Mouse (Mus musculus) MN1 (cell line): Measurements from ENCODE around the gene Zfp36.

ENCODE experiments used
- DNase-seq: peaks from one replicate; pipeline ENCODE4 v3.0.0-alpha.2; 2016; ENCODE audit warnings: low spot score

Gene Zfp36

DNA sequence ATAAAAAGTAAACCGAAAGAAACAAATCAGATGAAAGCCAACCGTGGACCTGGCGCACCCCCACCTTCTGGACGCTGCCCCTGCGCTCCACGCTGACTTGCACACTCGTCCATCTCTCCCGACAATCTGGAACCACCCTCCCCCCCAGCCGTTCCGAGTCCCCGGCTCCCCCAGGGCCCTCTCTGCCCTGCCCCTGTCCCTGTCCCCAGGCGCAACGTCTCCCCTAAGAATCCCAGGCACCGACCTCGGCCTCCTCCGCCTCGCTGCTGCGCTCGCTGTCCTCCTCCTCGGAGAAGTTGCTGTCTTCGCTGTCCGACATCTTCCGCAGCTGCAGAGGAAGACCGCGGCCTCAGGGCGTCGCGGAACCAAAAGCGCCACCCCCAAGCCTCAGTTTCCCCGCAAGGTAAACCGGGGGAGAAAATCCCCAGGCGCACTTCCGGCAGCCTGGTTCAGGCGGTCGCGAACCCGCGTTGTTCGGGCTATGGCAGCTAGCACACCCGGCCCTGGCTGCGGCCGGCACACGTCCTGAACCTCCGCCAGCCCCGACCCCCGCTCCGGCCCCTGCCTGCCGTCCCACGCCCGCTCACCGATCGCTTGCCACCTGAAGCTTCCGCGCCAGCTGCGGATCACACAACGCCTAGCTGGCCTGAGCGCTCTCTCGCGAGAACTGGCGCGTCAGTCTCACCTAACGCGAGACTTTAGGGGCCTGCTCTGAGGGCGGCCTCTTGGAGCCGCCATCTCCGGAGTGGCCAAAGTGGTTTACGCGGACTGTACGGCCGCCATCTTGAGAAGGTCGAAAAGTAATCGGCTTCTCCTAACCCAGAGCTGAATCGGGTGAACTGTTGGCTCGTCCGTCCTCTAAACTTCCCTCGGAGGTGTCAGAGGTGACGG is 41.7 kb downstream of the Zfp36 start, which contains the start of gene Supt5:
Supt5 (minus strand) TSS at position 639 of the 891 bp plus-strand sequence.
- DNase-seq = peak; percentile 99

DNA sequence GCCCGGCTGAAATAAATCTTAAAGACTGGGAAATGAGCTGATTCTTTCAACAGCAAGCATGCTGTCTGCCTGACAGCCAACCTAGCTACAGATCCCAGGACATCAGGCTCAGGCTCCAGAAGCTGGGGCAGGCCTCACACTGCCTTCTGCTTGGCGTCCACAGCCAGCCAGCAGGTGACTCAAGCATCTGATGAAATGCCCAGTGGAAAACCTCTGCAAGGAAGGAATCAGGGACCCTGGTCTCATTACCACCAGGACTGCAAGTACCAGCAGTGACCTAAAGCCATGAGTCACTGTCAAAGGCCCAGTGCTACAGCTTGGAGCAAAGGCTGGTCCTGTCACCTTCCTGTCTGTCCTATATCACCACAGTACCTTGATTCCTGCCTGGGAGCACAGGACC is 44.6 kb downstream of the Zfp36 start:
- DNase-seq = peak; percentile 51

DNA sequence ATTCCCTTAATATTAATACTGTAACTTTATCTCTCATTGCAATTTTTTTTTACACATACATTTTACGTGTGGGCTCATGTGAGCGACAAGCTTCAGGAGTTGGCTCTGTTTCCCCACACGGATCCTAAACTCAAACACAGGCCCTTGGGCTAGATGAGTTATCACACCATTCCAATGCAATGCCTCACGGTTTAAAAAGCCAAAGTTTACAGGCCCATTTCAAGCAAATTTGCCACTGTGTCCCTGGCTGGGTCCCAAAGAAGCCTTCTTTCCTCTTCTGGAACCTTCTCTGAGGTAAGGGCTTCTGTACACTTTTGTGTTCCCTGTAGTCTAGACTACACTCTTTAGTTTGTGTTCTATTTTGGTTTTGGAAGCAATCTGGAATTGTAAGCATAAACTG is 45.5 kb downstream of the Zfp36 start:
- DNase-seq = no peak

- no peak for DNase-seq
Observed at GRCm38 (mm10) chr7:28328260-28328659, 51.8 kb downstream of the Zfp36 start.
